Mouse (Mus musculus): ENCODE results near the gene Ccdc184. TPM values are rescaled to one million over a fixed set of nuclear protein-coding genes. Genes with fewer than 3 reads are reported as not detected.

Gene Ccdc184
- total RNA-seq, 1 experiment from 2014 or later, result not detected

GRCm38 (mm10) chr15:98154146-98154545 is 12.8 kb upstream of the Ccdc184 start:
- no peak for ATAC-seq (replicated peaks; ENCODE audit: insufficient number of reproducible peaks, low FRiP score, low TSS enrichment, poor library complexity, severe bottlenecking)

- ATAC-seq (replicated peaks; ENCODE audit: insufficient number of reproducible peaks, low FRiP score, low TSS enrichment, poor library complexity, severe bottlenecking), result no peak
These were observed 12.3 kb upstream of the Ccdc184 start for GRCm38 (mm10) chr15:98154631-98155030.

GRCm38 (mm10) chr15:98155272-98155671 is 11.7 kb upstream of the Ccdc184 start:
- ATAC-seq (replicated peaks; ENCODE audit: insufficient number of reproducible peaks, low FRiP score, low TSS enrichment, poor library complexity, severe bottlenecking), result no peak

GRCm38 (mm10) chr15:98155944-98156343 is 11.0 kb upstream of the Ccdc184 start:
- no peak for ATAC-seq (replicated peaks; ENCODE audit: insufficient number of reproducible peaks, low FRiP score, low TSS enrichment, poor library complexity, severe bottlenecking)

GRCm38 (mm10) chr15:98157253-98157652 is 9.7 kb upstream of the Ccdc184 start:
- ATAC-seq (replicated peaks; ENCODE audit: insufficient number of reproducible peaks, low FRiP score, low TSS enrichment, poor library complexity, severe bottlenecking), result no peak

- ATAC-seq (replicated peaks; ENCODE audit: insufficient number of reproducible peaks, low FRiP score, low TSS enrichment, poor library complexity, severe bottlenecking), result no peak
These were observed 5.7 kb upstream of the Ccdc184 start for GRCm38 (mm10) chr15:98161026-98161805.

GRCm38 (mm10) chr15:98162561-98162960 is 4.4 kb upstream of the Ccdc184 start:
- ATAC-seq (replicated peaks; ENCODE audit: insufficient number of reproducible peaks, low FRiP score, low TSS enrichment, poor library complexity, severe bottlenecking), result no peak

- ATAC-seq (replicated peaks; ENCODE audit: insufficient number of reproducible peaks, low FRiP score, low TSS enrichment, poor library complexity, severe bottlenecking), result no peak
These were observed 1.4 kb upstream of the Ccdc184 start, which contains the start of gene Asb8 for GRCm38 (mm10) chr15:98165525-98165924. TSS of gene Asb8 (minus strand) at chr15:98165625.

GRCm38 (mm10) chr15:98167645-98168621 is 975 bp downstream of the Ccdc184 start:
- ATAC-seq (replicated peaks; ENCODE audit: insufficient number of reproducible peaks, low FRiP score, low TSS enrichment, poor library complexity, severe bottlenecking), result peak; percentile 71

- no peak for ATAC-seq (replicated peaks; ENCODE audit: insufficient number of reproducible peaks, low FRiP score, low TSS enrichment, poor library complexity, severe bottlenecking)
These were observed 1.7 kb downstream of the Ccdc184 start for GRCm38 (mm10) chr15:98168622-98169004.

GRCm38 (mm10) chr15:98170365-98170764 is 3.4 kb downstream of the Ccdc184 start:
- ATAC-seq (replicated peaks; ENCODE audit: insufficient number of reproducible peaks, low FRiP score, low TSS enrichment, poor library complexity, severe bottlenecking), result no peak

- ATAC-seq (replicated peaks; ENCODE audit: insufficient number of reproducible peaks, low FRiP score, low TSS enrichment, poor library complexity, severe bottlenecking), result no peak
These were observed 4.0 kb downstream of the Ccdc184 start for GRCm38 (mm10) chr15:98170917-98171316.

GRCm38 (mm10) chr15:98172113-98172512 is 5.2 kb downstream of the Ccdc184 start:
- no peak for ATAC-seq (replicated peaks; ENCODE audit: insufficient number of reproducible peaks, low FRiP score, low TSS enrichment, poor library complexity, severe bottlenecking)

GRCm38 (mm10) chr15:98173821-98174220 is 6.9 kb downstream of the Ccdc184 start:
- ATAC-seq (replicated peaks; ENCODE audit: insufficient number of reproducible peaks, low FRiP score, low TSS enrichment, poor library complexity, severe bottlenecking), result no peak

- ATAC-seq (replicated peaks; ENCODE audit: insufficient number of reproducible peaks, low FRiP score, low TSS enrichment, poor library complexity, severe bottlenecking), result no peak
These were observed 10.4 kb downstream of the Ccdc184 start for GRCm38 (mm10) chr15:98177320-98177719.

- ATAC-seq (replicated peaks; ENCODE audit: insufficient number of reproducible peaks, low FRiP score, low TSS enrichment, poor library complexity, severe bottlenecking), result no peak
These were observed 13.7 kb downstream of the Ccdc184 start for GRCm38 (mm10) chr15:98180567-98181131.

GRCm38 (mm10) chr15:98181132-98181711 is 14.3 kb downstream of the Ccdc184 start:
- ATAC-seq (replicated peaks; ENCODE audit: insufficient number of reproducible peaks, low FRiP score, low TSS enrichment, poor library complexity, severe bottlenecking), result peak; percentile 95

- ATAC-seq (replicated peaks; ENCODE audit: insufficient number of reproducible peaks, low FRiP score, low TSS enrichment, poor library complexity, severe bottlenecking), result no peak
These were observed 15.1 kb downstream of the Ccdc184 start for GRCm38 (mm10) chr15:98181856-98182570.

Data from monocyte, adult 5-6 weeks (primary cell).